Mouse (Mus musculus) left cerebral cortex, postnatal 25 days (tissue): ENCODE results near the gene Ddah1. TPM values are rescaled to one million over a fixed set of nuclear protein-coding genes. Genes with fewer than 3 reads are reported as not detected.
"Not testable (repeated sequence)": the region's sequence is repeated elsewhere in the genome, so short reads cannot be mapped to it uniquely, and the experiment has no call there.

Experiments
- DNase-seq, 2 experiments: peaks; one replicate each; pipeline ENCODE4 v3.0.0; 2022; ENCODE audit warnings: low spot score in 2 of 2, mixed read lengths in 1 of 2
- intact Hi-C: fragments of 180-260 bp; cut with DNase I; formaldehyde crosslinking; loops from one replicate; pipeline ENCODE4 v1.15.1; 2025
- total RNA-seq, 2 experiments: library from RNA; stranded (reverse); gene quantifications; 2 replicates each; pipeline ENCODE4 v1.2.3; 2021

Gene Ddah1
- total RNA-seq, 2 experiments from 2014 or later: 63.8 to 65.5 TPM

- no peak for DNase-seq
- intact Hi-C loops: no loop called here
Observed at GRCm38 (mm10) chr3:145892451-145892850, 134.0 kb downstream of the Ddah1 start.

- intact Hi-C loops: no loop called here
Observed at GRCm38 (mm10) chr3:145894131-145894530, 135.7 kb downstream of the Ddah1 start.

GRCm38 (mm10) chr3:145897749-145898148 is 139.3 kb downstream of the Ddah1 start:
- no peak for DNase-seq
- intact Hi-C loops: no loop called here

More at GRCm38 (mm10) chr3:145894131-145894530, 135.7 kb downstream of the Ddah1 start:
- no peak for DNase-seq

- no peak for DNase-seq
- intact Hi-C loops: loop anchor here (10.0 kb wide), 1 partner anchor 175 kb away; no protein-coding TSS in a partner anchor
Observed at GRCm38 (mm10) chr3:145899832-145900231, 141.4 kb downstream of the Ddah1 start.

- intact Hi-C loops: loop anchor here (10.0 kb wide), 1 partner anchor 179 kb away; no protein-coding TSS in a partner anchor
- no peak for DNase-seq
Observed at GRCm38 (mm10) chr3:145903530-145903929, 145.1 kb downstream of the Ddah1 start.

- intact Hi-C loops: loop anchor here (1.0 to 10.0 kb wide), 2 partner anchors 180 to 322 kb away; no protein-coding TSS in a partner anchor
- DNase-seq: peak; percentile 58 to 67
Observed at GRCm38 (mm10) chr3:145904850-145905776, 146.6 kb downstream of the Ddah1 start.

GRCm38 (mm10) chr3:145906582-145906981 is 148.1 kb downstream of the Ddah1 start:
- no peak for DNase-seq
- intact Hi-C loops: loop anchor here (10.0 kb wide), 1 partner anchor 182 kb away; no protein-coding TSS in a partner anchor

- DNase-seq: no peak
- intact Hi-C loops: no loop called here
Observed at GRCm38 (mm10) chr3:145912512-145912911, 154.0 kb downstream of the Ddah1 start.

GRCm38 (mm10) chr3:145913263-145913662 is 154.8 kb downstream of the Ddah1 start:
- intact Hi-C loops: no loop called here
- DNase-seq: no peak

GRCm38 (mm10) chr3:145913942-145914341 is 155.5 kb downstream of the Ddah1 start:
- intact Hi-C loops, DNase-seq: not testable (repeated sequence)

GRCm38 (mm10) chr3:145916374-145916773 is 157.9 kb downstream of the Ddah1 start:
- intact Hi-C loops: no loop called here
- DNase-seq: no peak

GRCm38 (mm10) chr3:145916826-145917225 is 158.4 kb downstream of the Ddah1 start:
- DNase-seq: no peak
- intact Hi-C loops: no loop called here

GRCm38 (mm10) chr3:145922019-145922854 is 163.8 kb downstream of the Ddah1 start, which contains the start of gene Bcl10:
Bcl10 (plus strand) TSS chr3:145922804.
- intact Hi-C loops: no loop called here
- no peak for DNase-seq

- DNase-seq: no peak
- intact Hi-C loops: no loop called here
Observed at GRCm38 (mm10) chr3:145922971-145923370, 164.5 kb downstream of the Ddah1 start.

GRCm38 (mm10) chr3:145923874-145924577 is 165.6 kb downstream of the Ddah1 start:
- DNase-seq: peak; percentile 99 to 100

GRCm38 (mm10) chr3:145924649-145925337 is 166.3 kb downstream of the Ddah1 start:
- DNase-seq: peak in 1 of 2 experiments; percentile 50
- intact Hi-C loops: loop anchor here (1.0 kb wide), 1 partner anchor 13 kb away; no protein-coding TSS in a partner anchor

More at GRCm38 (mm10) chr3:145923874-145924577, 165.6 kb downstream of the Ddah1 start:
- intact Hi-C loops: loop anchor here (1.0 kb wide), 1 partner anchor 13 kb away; no protein-coding TSS in a partner anchor

GRCm38 (mm10) chr3:145925506-145925905 is 167.0 kb downstream of the Ddah1 start:
- DNase-seq: no peak
- intact Hi-C loops: no loop called here
